Mouse (Mus musculus) mouse embryonic stem cell (cell line): ENCODE measurements around the gene Parm1.

Experiments
- in situ Hi-C, 2 experiments: fragments of 300-500 bp; cut with MboI; formaldehyde crosslinking; loops; 1 replicate in 1 of 2; 3 replicates in 1 of 2; pipeline ENCODE4 v1.14.3; 2019 to 2020; ENCODE audit warnings: low sequenced_read_pairs in 2 of 2, low pct_unique_long_range_greater_than_20kb in 1 of 2, mixed read lengths in 1 of 2; ENCODE audit not compliant: unreplicated experiment in 1 of 2

Gene Parm1

DNA sequence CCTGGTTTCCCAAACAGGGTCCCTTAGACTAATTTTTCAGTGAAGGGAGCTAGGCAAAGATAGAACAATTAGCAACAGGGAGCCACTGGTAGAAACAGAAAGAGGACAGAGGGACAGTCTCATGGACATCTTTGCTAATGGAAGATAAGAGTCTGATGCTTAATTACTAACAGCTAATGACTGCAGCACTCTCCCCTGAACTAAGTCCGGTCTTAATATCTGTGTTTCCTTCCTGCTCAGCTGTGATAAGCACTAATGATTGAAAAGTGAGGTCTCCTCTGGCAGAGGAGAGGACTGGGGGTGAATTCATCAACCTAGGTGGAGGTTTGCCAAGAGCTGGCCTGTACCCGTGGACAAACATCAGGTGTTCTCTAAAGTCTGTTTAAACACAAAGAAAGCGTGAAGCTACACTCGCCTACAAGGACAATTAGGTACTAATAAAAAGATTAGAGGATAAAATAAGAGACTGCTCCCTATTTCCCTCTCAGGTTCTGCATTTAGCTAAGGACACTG is 101.3 kb downstream of the Parm1 start:
- in situ Hi-C loops: no loop called here

DNA sequence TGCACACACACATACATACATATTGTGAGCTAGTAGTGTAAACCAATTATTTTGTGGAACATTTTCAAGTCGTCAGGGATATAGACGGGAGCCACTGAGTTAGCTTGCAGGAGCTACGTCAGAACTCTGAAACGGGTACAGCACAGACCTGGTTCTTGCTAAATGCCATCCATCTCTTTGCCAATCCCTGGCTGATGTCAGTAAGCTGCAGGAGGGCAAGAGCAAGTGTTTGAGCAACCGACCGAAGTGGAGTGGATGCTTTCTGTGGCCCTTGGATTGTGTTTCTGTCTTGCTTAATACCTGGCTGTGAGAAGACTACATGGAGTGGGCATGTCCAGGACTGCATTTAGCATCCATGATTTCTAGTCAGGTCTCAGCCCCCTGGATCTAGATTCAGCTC is 103.8 kb downstream of the Parm1 start:
- in situ Hi-C loops: no loop called here

DNA sequence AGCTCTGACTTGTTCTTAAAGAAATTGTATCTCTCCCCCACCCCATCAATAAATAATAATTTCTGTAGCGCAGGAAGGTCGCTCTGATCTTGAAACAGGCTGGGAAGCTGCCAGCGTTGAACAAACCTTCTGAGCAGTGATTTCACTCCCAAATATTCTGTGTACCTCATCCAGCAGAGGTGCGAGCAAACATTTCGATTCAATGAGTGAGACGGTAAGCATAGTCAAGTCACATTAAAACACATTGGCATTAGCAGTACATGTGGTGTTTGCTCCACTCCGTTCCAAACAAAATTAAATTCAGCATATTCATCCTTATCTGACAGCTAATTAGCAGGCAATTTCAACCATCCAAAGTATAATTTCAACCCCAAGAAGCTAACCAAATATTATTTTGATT is 109.4 kb downstream of the Parm1 start:
- in situ Hi-C loops: no loop called here

DNA sequence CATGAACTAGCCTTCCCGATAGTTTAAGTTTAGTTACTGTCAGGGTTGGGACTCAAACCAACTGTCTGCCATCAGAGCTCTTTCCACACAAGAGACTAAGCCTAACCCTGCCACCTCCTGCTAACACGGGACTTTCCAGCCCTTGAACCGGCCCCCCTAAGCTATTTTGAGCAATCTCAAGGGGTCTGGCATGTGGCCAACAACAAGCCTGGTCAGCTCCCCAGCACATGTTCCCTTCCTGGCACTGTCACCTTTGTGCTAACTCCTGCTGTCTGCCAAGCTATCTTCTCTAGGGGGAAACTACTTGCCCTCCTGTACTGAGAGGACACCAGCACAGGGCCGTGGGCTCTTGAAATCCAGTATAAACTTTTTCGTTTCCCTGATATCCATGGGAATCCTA is 112.1 kb downstream of the Parm1 start:
- in situ Hi-C loops: no loop called here

DNA sequence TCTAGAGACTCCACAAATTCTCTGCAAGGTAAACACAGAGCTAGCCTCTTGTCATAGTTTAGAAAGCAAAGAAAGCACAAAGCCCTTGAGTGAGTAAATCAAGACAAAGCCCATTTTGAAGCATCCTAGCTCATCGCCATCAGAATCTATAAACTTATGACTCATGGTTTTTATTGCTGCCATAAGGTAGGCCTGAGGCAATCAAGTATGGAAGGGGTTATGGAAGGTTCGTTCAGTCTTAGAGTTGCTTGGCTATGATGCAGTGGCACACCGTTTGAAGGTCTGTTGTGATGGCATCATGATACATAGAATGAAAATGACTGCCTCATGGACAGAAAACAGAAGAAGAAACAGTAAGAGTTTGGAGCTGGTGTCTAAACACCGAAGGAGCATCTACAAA is 133.9 kb downstream of the Parm1 start:
- in situ Hi-C loops: no loop called here

DNA sequence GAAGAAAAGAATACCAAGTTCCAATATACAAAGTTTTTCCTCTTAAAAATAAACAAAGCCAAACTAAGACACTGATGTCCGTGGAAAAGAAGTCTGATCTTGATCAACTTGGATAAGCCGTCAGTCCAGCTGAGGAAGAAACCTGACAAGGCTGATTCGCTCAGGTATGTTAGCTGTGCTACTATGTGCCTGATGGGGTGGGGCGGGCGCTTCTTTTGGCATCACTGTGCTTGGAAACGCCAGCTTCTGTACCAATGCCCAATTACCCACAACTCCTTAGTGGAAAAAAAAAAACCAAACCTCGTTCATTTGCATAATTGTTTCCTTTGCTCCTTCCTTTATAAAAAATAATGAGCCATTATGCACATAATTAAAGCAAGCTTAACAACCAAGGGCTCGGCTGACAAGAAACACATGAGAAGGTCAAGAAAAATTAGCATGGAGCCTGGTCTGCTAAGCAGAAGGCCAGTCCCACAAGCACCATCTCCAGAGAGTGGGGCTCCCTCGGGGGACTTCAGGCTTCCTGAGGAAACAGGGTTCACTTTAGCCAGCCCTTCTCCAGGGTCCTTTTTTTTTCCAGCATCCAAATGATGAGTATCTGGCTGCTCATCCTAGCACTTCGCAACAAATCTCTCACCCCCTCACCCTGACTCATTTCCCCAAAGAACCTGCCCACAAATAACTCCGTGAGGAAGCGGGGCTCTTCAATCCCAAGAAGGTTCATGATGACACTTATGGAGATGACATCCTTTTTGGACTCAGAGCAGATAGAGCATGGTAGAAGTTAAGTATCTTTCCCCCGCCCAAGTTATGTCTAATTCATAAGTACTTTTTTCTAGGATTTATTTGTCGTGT is 135.9 kb downstream of the Parm1 start:
- in situ Hi-C loops: no loop called here

DNA sequence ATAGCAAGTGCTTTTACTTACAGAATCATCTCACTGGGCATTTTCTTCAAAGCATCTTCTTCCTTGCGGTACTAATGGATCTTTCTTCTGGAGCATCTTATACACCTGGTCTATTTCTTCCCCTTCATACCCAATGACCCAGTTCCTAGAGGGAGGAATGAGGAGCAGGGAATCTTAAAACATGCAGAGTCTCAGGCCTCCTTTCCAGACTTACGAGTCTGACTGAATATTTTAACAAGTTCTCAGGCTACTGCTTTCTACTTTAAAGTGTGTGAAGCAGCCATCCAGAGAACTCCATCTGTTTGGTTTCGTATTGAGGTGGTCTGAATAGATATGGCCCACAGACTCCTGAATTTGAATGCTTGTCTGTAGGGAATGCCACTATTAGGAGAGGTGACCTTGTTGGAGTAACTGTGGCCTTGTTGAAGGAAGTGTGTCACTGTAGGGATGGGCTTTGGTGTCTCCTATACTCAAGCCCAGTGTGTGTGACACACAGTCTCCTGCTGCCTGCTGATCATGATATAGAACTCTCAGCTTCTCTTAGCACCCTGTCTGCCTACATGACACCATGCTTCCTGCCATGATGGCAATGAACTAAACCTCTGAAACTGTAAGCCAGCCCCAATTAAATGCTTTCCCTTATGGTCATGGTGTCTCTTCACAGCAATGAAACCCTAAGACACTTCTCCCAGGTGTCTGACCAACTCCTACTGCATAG is 137.1 kb downstream of the Parm1 start:
- in situ Hi-C loops: no loop called here

DNA sequence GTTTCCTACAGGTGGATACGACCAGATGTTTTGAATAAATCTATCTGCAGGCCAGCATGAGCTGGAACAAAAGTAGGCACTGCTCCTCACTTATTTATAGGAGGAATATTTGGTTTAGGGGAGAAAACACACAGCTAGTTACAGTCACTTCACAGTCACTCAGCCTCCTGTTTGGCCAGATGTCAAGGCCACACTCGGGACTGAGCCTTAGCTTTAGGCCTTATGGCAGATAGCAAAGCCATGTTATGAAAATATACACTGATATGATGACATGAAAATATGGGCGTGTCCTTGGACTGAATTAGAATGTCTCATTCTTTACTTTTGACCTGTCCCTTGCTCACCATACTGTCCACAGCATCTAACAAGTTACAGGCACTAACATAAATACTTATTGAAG is 137.8 kb downstream of the Parm1 start:
- in situ Hi-C loops: no loop called here

DNA sequence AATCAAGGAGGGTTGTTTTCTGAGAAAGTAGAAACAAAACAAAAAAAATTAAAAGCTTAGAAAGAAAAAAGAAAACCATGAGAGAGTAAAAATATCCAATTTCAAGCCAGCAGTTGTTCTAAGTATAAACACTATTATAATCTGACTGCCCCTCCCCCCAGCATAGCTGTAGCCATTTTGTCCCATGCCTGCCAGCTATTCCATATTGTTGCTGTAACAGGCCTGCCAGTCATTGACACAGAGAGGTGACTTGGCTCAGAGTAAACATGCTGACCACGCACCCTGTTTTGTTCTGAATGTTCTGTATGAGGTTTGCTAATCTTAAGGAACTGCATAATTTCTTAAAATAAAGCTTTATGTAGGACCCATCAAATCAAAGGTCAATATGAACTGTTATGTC is 145.3 kb downstream of the Parm1 start:
- in situ Hi-C loops: no loop called here

DNA sequence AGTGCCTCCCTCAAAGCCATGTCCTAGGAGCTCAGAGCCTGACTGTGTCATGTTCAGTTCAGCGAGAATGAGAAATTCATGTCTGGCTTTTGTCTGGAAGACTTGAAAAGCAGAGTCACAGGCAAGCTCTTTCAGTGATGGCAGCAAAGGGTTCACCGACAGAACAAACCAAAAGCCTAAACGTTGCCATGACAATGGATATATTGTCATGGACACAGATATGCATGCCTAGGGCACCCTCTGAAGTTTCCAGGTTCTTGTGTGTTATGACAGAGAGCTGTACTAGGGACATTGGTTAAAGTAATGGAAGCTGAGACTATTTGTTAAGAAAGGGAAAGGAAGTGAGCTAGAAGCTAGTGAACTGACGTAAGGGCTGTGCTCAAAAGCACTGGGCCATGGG is 149.7 kb downstream of the Parm1 start:
- in situ Hi-C loops: no loop called here

DNA sequence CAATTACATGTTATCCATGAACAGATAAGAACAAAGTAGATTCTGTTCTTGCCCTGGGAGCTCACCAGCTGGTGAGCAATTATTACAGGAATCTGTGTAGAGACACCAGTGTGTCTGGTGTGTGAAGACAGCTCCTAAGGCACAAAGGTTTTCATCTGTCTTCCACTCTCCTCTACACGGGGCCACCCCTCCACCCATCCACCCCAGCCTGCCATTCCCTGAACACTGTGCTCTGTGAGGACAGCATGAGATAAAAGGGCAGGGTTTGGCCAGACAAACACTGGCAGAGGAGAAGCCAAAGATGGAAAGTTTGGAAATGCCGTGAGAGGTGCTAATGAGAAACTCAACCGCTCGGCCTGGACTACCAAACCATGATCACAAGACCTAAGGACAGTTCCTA is 151.8 kb downstream of the Parm1 start:
- in situ Hi-C loops: no loop called here
